Mouse (Mus musculus) heart, adult 2 months (tissue): ENCODE data around the gene Camta1.

Experiments used
- CTCF ChIP-seq: fragments of 200-600 bp; IDR thresholded peaks from 2 replicates; pipeline ENCODE4 v1.8.1; 2022; ENCODE audit warnings: antibody characterized with exemption, mild to moderate bottlenecking, moderate library complexity
- POLR2A ChIP-seq: fragments of 200-500 bp; IDR thresholded peaks from 2 replicates; pipeline ENCODE4 v1.6.1; 2011; ENCODE audit warnings: mild to moderate bottlenecking, low read depth, low read length, control low read depth; ENCODE audit not compliant: insufficient read depth

DNA sequence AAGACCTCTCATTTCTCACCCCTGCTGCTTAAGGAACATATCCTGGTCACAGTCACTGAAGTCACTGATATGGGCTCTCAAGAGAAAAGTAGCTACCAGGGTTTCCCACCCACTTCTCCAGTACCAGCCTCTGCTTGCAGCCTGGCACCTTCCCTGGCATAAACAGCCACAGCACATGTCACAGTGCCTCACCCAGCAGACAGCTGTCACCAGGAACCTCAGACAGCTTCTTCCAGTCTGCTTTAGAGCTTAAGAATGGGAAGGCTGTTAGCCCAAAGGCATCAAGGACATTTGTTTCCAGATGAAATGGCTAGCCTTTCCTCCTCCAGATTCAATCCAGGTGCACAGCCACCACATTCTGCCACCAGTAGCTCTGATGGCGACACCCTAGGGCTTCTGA lies 697.4 kb downstream of the Camta1 start:
- TF ChIP-seq POLR2A = no peak
- no peak for TF ChIP-seq CTCF
